Mouse (Mus musculus) midbrain, embryonic 12.5 days (tissue): ENCODE measurements around the gene Spata45. TPM values are rescaled to one million over a fixed set of nuclear protein-coding genes. Genes with fewer than 3 reads are reported as not detected.
A peak's percentile ranks its signal among the peaks of the same experiment; 100 is the strongest.

Experiments used
- ATAC-seq: fragments of 200-750 bp; cut with Nextera tagmentation; 2 replicates; pipeline ENCODE4 v1.8.0; 2017; ENCODE audit warnings: low read depth, moderate TSS enrichment, moderate library complexity; ENCODE audit not compliant: low FRiP score
- H3K27ac ChIP-seq: fragments of 300-500 bp; sonication (generic); replicated peaks from 2 replicates; pipeline ENCODE4 v1.5.1; 2016; ENCODE audit warnings: mild to moderate bottlenecking
- H3K27me3 ChIP-seq: fragments of 300-500 bp; sonication (generic); 2 replicates; pipeline ENCODE4 v1.6.1; 2016; ENCODE audit warnings: mild to moderate bottlenecking
- H3K36me3 ChIP-seq: fragments of 300-500 bp; sonication (generic); 2 replicates; pipeline ENCODE4 v1.6.1; 2016
- H3K4me1 ChIP-seq: fragments of 300-500 bp; sonication (generic); 2 replicates; pipeline ENCODE4 v1.6.1; 2016
- H3K4me2 ChIP-seq: fragments of 300-500 bp; sonication (generic); replicated peaks from 2 replicates; pipeline ENCODE4 v1.6.1; 2016; ENCODE audit warnings: mild to moderate bottlenecking, moderate library complexity
- H3K4me3 ChIP-seq: fragments of 300-500 bp; sonication (generic); 2 replicates; pipeline ENCODE4 v1.5.1; 2016; ENCODE audit warnings: mild to moderate bottlenecking
- H3K9ac ChIP-seq: fragments of 300-500 bp; sonication (generic); replicated peaks from 2 replicates; pipeline ENCODE4 v1.6.1; 2016; ENCODE audit warnings: mild to moderate bottlenecking, moderate library complexity
- H3K9me3 ChIP-seq: fragments of 300-500 bp; sonication (generic); 2 replicates; pipeline ENCODE4 v1.6.1; 2016; ENCODE audit warnings: mild to moderate bottlenecking
- WGBS: fragments of 180-500 bp; shearing (Covaris S2); methylation state at CpG from one replicate; pipeline ENCODE4 v1.1.7; 2016; 5-methylcytosine and 5-hydroxymethylcytosine counted together
- polyA plus RNA-seq: library from polyadenylated mRNA; unstranded; fragments of >200 nt; fragmentation: Nextera tagmentation; extraction: Ambion mirVana; gene quantifications from 2 replicates; pipeline ENCODE4 v1.2.1, GENCODE M21; 2016

The Spata45 gene
- polyA plus RNA-seq, 1 experiment from 2014 or later = not detected

- Histone ChIP-seq H3K9me3 (no peaks in the 10 kb centered on the region), H3K4me2 (no peak overlapping the region), H3K27ac (no peak overlapping the region), H3K4me1 (no peaks in the 10 kb centered on the region), H3K27me3 (no peaks in the 10 kb centered on the region), H3K9ac (no peak overlapping the region), H3K36me3 (no peaks in the 10 kb centered on the region), H3K4me3 (no peak overlapping the region)
- 95% methylated on average over 2 of the region's 2 CpGs for WGBS
- no peak for ATAC-seq
Measured at GRCm38 (mm10) chr1:191045264-191045663, 8.8 kb downstream of the Spata45 start.

DNA sequence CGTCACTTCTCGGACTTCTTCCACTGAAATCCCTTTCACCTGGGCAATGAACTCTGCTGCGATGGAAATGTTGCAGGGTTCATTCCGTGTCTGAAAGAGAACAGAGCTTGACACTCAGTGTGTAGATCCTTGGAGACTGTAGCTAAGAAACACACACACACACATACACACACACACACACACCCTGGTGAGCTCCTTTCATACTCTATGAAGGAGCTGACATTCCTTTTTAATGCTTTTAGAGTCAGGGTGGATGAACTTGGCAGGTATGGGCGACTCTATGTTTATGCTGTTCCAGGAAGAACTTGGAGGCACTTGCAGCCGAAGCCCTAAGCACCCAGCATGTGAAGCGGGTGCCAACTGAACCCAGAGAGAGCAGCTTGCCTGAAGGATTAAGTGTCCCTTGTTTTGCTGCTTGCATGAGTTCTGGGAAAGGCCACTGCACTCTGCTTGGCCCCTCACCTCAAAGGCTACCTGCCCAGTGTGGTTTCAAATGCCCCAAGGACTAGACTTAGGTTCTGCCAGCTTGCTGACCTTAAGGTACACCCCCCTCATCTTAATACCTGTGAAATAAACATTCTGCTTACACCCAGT lies 9.9 kb downstream of the Spata45 start:
- no peak for ATAC-seq
- Histone ChIP-seq H3K9ac (no peak overlapping the region), H3K9me3 (no peaks in the 10 kb centered on the region), H3K4me1 (no peaks in the 10 kb centered on the region), H3K36me3 (no peaks in the 10 kb centered on the region), H3K4me3 (no peak overlapping the region), H3K4me2 (no peak overlapping the region), H3K27ac (no peak overlapping the region), H3K27me3 (no peaks in the 10 kb centered on the region)
- 64% methylated on average over 7 of the region's 7 CpGs for WGBS

DNA sequence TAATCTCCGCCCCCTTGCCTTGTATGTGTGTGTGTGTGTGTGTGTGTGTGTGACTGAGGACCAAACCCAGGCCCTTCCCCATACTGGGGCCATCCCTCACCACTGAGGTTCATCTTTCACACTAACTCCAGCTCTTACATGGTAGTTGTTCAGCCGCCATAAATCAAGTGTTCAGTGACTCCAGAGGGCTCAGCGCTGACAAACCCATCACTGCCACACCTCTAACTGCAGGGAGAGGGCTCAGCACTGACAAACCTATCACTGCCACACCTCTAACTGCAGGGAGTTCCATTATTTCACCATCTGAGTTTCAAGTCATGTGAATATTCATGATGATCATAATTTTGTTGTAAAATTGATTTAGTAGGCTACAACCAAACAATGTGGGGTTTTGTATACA lies 17.1 kb downstream of the Spata45 start:
- WGBS = 87% methylated on average over 3 of the region's 3 CpGs
- no peak for ATAC-seq
- Histone ChIP-seq H3K9me3 (no peaks in the 10 kb centered on the region), H3K27ac (no peak overlapping the region), H3K9ac (no peak overlapping the region), H3K36me3 (no peaks in the 10 kb centered on the region), H3K27me3 (no peaks in the 10 kb centered on the region), H3K4me1 (no peaks in the 10 kb centered on the region), H3K4me3 (no peak overlapping the region), H3K4me2 (no peak overlapping the region)

- no peak for ATAC-seq
- no peaks in the 10 kb centered on the region for H3K36me3 ChIP-seq
- H3K4me2 ChIP-seq = no peak overlapping the region
- no peaks in the 10 kb centered on the region for H3K4me1 ChIP-seq
- H3K9me3 ChIP-seq = no peaks in the 10 kb centered on the region
- H3K27ac ChIP-seq = no peak overlapping the region
- H3K27me3 ChIP-seq = no peaks in the 10 kb centered on the region
- H3K4me3 ChIP-seq = no peak overlapping the region
- no peak overlapping the region for H3K9ac ChIP-seq
- WGBS = 72% methylated on average over 8 of the region's 8 CpGs
Measured at GRCm38 (mm10) chr1:191054870-191055532, 18.6 kb downstream of the Spata45 start.

- no peak overlapping the region for H3K4me3 ChIP-seq
- 57% methylated on average over 2 of the region's 2 CpGs for WGBS
- H3K9ac ChIP-seq = no peak overlapping the region
- no peaks in the 10 kb centered on the region for H3K36me3 ChIP-seq
- H3K4me1 ChIP-seq = no peaks in the 10 kb centered on the region
- no peak overlapping the region for H3K4me2 ChIP-seq
- H3K27ac ChIP-seq = no peak overlapping the region
- no peaks in the 10 kb centered on the region for H3K9me3 ChIP-seq
- no peaks in the 10 kb centered on the region for H3K27me3 ChIP-seq
- ATAC-seq = no peak
Measured at GRCm38 (mm10) chr1:191055533-191055873, 19.1 kb downstream of the Spata45 start.

DNA sequence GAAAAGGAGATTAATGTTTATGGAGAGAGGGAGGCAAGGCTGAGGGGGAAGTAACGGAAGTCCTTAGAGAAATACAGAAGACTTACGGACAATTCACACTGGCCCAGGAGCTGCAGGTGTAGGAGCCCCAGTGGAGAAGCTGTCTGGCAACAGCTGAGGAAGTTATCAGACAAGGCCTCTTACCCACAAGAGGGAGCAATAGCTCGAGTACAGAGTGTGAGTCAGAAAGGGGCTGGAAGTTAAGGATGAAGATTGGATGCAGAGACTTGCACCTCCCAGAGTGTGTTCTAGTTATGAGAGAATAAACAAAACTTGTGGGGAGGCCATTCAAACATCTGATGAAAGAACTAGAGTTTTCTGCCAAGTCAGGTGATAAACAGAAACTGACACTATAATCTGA lies 21.0 kb downstream of the Spata45 start:
- Histone ChIP-seq H3K4me3 (no peak overlapping the region), H3K36me3 (no peaks in the 10 kb centered on the region), H3K9ac (no peak overlapping the region), H3K27ac (no peak overlapping the region), H3K9me3 (no peaks in the 10 kb centered on the region), H3K4me2 (no peak overlapping the region), H3K4me1 (peaks cover 7% of the 10 kb centered on the region), H3K27me3 (no peaks in the 10 kb centered on the region)
- 69% methylated on average over 3 of the region's 3 CpGs for WGBS
- no peak for ATAC-seq

DNA sequence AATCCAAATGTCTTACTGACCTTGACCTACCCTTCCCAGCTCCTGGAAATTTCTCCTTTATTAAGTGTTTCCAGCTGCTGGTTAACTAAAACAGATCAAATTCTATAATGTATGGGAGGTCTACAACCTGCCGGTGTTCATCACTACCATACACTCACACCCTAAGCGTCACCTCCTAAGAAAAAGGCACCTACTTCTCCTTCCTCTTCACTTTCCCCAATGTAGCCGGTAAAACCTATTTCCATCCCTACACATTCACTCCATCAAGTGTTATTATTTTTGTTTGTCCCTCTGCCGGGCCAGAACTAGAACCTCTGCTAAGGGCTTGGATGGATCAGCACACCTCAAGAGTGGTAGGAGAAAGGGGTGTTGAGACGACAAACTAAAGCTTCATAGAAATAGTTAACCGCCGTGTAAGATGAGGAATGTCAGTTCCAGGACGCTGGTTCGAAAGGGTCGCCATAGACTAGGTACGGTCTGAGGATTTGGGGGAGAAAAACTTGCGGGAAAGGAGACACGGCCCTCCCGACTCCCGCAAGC lies 25.9 kb downstream of the Spata45 start:
- Histone ChIP-seq H3K9ac (peak overlapping the region; percentile 75), H3K4me2 (peak overlapping the region; percentile 84), H3K4me1 (peaks cover 17% of the 10 kb centered on the region), H3K27me3 (no peaks in the 10 kb centered on the region), H3K4me3 (peak overlapping the region; percentile 70), H3K27ac (0 out of 2 replicates have a peak overlapping the region, but pooled peaks have one; percentile 54), H3K36me3 (peaks cover 18% of the 10 kb centered on the region), H3K9me3 (no peaks in the 10 kb centered on the region)
- 6% methylated on average over 15 of the region's 15 CpGs for WGBS
- no peak; the same call in 1 of the 2 replicates for ATAC-seq

- H3K9me3 ChIP-seq = no peaks in the 10 kb centered on the region
- ATAC-seq = peak; percentile 93
- peaks cover 17% of the 10 kb centered on the region for H3K4me1 ChIP-seq
- peak within 1 kb of the TSS; percentile 84 for H3K4me2 ChIP-seq
- H3K27me3 ChIP-seq = no peaks in the 10 kb centered on the region
- peak within 1 kb of the TSS; percentile 70 for H3K4me3 ChIP-seq
- H3K36me3 ChIP-seq = peaks cover 21% of the 10 kb centered on the region
- 0 out of 2 replicates have a peak within 1 kb of the TSS, but pooled peaks have one; percentile 54 for H3K27ac ChIP-seq
- WGBS = under 1% methylated on average over 56 of the region's 56 CpGs
- H3K9ac ChIP-seq = peak within 1 kb of the TSS; percentile 76
Measured at GRCm38 (mm10) chr1:191062781-191063485, 26.5 kb downstream of the Spata45 start, which contains the start of the genes Tatdn3 and Nsl1. Gene Tatdn3, minus strand, starts transcription at chr1:191062932. Gene Nsl1, plus strand, starts transcription at chr1:191063012.

DNA sequence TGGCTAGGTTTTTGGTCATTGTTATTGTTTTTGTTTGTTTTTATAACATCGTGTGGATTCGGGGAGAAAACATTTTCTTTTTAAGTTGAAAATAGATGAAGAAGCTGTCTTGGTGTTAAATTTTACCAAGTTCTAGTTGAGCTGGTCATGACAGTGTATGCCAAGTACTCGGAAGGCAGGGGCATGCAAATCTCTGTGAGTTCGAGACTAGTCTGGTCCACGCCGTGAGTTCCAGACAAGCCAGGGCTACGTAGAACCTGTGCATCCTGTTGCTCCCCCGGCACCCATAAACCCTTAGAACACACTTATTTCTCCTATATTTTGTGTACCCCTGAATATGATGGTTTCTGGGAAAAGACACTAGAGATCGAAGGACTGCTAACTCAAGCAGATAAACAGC lies 27.3 kb downstream of the Spata45 start:
- Histone ChIP-seq H3K36me3 (peaks cover 29% of the 10 kb centered on the region), H3K4me2 (peak overlapping the region; percentile 84), H3K4me3 (peak overlapping the region; percentile 70), H3K4me1 (peaks cover 17% of the 10 kb centered on the region), H3K9ac (peak overlapping the region; percentile 76; the same call in 1 of the 2 replicates), H3K9me3 (no peaks in the 10 kb centered on the region), H3K27ac (no peak overlapping the region), H3K27me3 (no peaks in the 10 kb centered on the region)
- no peak for ATAC-seq
- 64% methylated on average over 9 of the region's 9 CpGs for WGBS

DNA sequence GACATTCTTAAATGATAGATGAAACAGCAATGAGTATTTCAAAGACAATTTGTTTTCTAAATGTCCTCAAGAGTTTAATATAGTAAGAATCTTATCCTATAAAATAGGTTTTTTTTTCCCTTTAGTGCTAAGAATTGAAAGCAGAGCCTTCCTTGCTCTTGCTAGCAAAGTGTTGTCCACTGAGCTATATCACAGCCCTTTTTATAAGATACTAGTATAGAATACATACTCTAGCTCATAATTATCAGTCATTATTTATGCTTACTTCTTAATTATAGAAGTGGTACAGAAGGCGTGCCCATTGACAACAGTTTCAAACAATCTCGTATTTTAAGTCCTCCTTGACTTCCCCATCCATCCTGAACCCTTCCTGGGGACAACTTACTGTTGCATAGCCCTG lies 28.1 kb downstream of the Spata45 start:
- H3K4me2 ChIP-seq = no peak overlapping the region
- peaks cover 17% of the 10 kb centered on the region for H3K4me1 ChIP-seq
- ATAC-seq = no peak
- H3K9me3 ChIP-seq = no peaks in the 10 kb centered on the region
- H3K27me3 ChIP-seq = no peaks in the 10 kb centered on the region
- H3K9ac ChIP-seq = no peak overlapping the region
- WGBS = 84% methylated on average over 2 of the region's 2 CpGs
- no peak overlapping the region for H3K27ac ChIP-seq
- peaks cover 37% of the 10 kb centered on the region for H3K36me3 ChIP-seq
- H3K4me3 ChIP-seq = no peak overlapping the region

- no peak overlapping the region for H3K4me2 ChIP-seq
- no peak overlapping the region for H3K4me3 ChIP-seq
- H3K4me1 ChIP-seq = peaks cover 17% of the 10 kb centered on the region
- H3K36me3 ChIP-seq = peaks cover 43% of the 10 kb centered on the region
- H3K9me3 ChIP-seq = no peaks in the 10 kb centered on the region
- no peak overlapping the region for H3K9ac ChIP-seq
- no peak for ATAC-seq
- no peak overlapping the region for H3K27ac ChIP-seq
- H3K27me3 ChIP-seq = no peaks in the 10 kb centered on the region
- 88% methylated on average over 4 of the region's 4 CpGs for WGBS
Measured at GRCm38 (mm10) chr1:191065188-191065587, 28.7 kb downstream of the Spata45 start.

DNA sequence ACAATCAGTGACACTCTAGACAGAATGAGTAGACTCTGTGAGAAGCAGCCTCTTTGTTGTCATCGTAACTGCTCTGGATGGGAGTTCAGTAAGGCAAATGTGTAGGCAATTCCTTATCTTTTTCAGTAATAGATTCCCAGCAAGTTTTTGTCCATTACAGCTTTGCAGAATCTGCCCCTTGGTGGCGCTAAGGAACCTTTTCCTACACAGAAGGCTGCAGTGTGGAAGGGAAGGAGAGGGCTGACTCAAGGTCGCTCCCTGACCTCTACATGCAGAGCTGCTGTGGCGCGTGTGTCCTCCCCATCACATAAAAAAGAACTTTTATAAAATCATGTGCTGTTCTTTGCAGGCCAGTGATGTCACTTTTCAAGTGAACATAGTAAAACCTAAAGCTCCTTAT lies 31.9 kb downstream of the Spata45 start:
- H3K4me3 ChIP-seq = no peak overlapping the region
- no peaks in the 10 kb centered on the region for H3K27me3 ChIP-seq
- no peak overlapping the region for H3K4me2 ChIP-seq
- H3K27ac ChIP-seq = no peak overlapping the region
- WGBS = 81% methylated on average over 5 of the region's 5 CpGs
- no peak overlapping the region for H3K9ac ChIP-seq
- H3K4me1 ChIP-seq = peaks cover 8% of the 10 kb centered on the region
- H3K36me3 ChIP-seq = peaks cover 74% of the 10 kb centered on the region
- ATAC-seq = no peak
- H3K9me3 ChIP-seq = no peaks in the 10 kb centered on the region
